Mouse (Mus musculus): ENCODE results near the gene U2af1l4. TPM values are rescaled to one million over a fixed set of nuclear protein-coding genes. Genes with fewer than 3 reads are reported as not detected.

U2af1l4 gene
- polyA plus RNA-seq, 1 experiment from 2014 or later = 99.0 TPM

DNA sequence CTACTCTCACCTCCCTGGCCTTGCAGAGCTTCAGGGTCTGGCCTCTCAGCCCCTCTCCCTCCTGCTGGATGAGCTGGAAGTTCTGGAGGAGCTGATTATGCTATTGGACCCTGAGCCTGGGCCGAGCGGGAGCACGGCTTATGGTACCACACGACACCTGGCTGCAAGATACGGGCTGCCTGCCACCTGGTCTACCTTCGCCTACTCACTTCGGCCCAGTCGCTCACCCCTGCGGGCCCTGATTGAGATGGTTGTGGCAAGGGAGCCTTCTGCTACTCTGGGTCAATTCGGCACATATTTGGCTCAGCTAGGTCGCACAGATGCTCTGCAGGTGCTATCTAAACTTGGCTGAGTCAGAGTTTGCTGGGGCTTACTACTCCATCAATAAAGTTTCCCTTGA is 4.5 kb downstream of the U2af1l4 start:
- H3K4me2 ChIP-seq = no peak overlapping the region
- H3K9ac ChIP-seq = no peak overlapping the region
- H3K36me3 ChIP-seq = peaks cover 69% of the 10 kb centered on the region
- H3K27ac ChIP-seq = no peak overlapping the region
- H3K9me3 ChIP-seq = no peaks in the 10 kb centered on the region
- H3K4me1 ChIP-seq = peaks cover 9% of the 10 kb centered on the region
- 85% methylated on average over 11 of the region's 11 CpGs for WGBS
- no peak for ATAC-seq (ENCODE audit: borderline replicate concordance, extremely low read depth, low FRiP score, low TSS enrichment)
- H3K27me3 ChIP-seq = no peaks in the 10 kb centered on the region
- H3K4me3 ChIP-seq = no peak overlapping the region

DNA sequence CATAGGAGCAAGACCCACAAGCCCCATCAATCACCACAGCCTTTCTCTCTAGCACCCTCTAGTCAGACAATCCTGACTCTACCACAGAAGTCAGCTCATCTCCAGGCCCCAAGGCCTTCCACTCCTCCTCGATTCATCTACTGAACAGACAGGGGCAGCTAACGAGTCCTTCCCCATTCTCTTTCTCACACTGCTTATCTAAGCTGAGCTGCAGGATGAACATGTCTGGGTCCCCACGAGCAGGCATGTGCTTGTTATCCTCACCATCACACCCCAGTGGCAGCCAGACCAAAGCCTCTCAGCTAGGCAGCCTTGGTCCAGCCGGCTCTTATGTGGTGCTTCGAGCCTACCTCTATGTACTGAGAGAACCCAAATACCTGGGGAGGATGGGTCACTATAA is 9.3 kb downstream of the U2af1l4 start:
- no peaks in the 10 kb centered on the region for H3K4me1 ChIP-seq
- ATAC-seq (ENCODE audit: borderline replicate concordance, extremely low read depth, low FRiP score, low TSS enrichment) = no peak
- H3K4me2 ChIP-seq = no peak overlapping the region
- H3K27ac ChIP-seq = no peak overlapping the region
- 89% methylated on average over 5 of the region's 5 CpGs for WGBS
- H3K27me3 ChIP-seq = no peaks in the 10 kb centered on the region
- H3K4me3 ChIP-seq = no peak overlapping the region
- peaks cover 95% of the 10 kb centered on the region for H3K36me3 ChIP-seq
- no peaks in the 10 kb centered on the region for H3K9me3 ChIP-seq
- no peak overlapping the region for H3K9ac ChIP-seq

DNA sequence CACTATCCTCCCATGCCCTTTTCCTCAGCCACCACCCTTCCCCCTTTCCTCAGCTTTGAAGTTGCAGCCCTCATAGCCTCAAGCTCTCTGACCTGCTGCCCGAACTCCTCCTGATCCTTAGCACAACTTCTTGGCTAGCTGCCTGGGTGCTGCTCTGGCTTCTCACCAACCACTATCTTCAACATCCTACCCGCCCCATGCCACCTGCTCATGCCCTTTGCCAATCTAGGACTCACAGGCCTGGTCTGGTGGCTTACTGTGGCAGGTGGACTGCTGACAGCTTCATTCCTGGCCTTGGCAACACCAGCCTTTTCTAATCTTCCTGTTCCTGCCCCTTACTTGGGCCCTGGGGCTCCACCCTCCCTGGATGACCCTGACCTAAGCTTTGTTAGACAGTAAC is 9.9 kb downstream of the U2af1l4 start:
- ATAC-seq (ENCODE audit: borderline replicate concordance, extremely low read depth, low FRiP score, low TSS enrichment) = no peak
- no peak overlapping the region for H3K4me3 ChIP-seq
- H3K36me3 ChIP-seq = peaks cover 98% of the 10 kb centered on the region
- H3K9ac ChIP-seq = no peak overlapping the region
- 73% methylated on average over 2 of the region's 2 CpGs for WGBS
- H3K27ac ChIP-seq = no peak overlapping the region
- no peaks in the 10 kb centered on the region for H3K27me3 ChIP-seq
- H3K4me1 ChIP-seq = no peaks in the 10 kb centered on the region
- no peak overlapping the region for H3K4me2 ChIP-seq
- H3K9me3 ChIP-seq = no peaks in the 10 kb centered on the region

DNA sequence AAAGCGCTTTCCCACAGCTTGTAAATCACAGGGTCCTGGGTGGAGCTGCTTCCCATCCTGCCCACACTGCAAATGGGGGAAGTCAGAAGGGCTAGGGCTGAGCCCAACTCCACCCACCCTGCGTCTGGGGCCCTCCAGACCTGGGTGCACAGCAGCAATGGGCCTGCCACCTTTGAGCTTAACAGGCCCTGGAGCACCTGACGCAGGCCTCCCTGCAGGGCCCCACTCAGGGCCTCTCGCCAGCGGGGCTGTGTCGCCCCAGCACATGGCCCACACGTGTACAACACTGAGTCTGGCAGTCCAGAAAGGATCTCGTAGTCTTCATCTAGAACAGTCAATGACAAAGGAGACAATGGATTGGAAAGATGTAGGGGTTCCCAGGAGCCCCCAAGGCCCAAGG is 16.8 kb downstream of the U2af1l4 start:
- Histone ChIP-seq H3K4me3 (no peak overlapping the region), H3K4me2 (no peak overlapping the region), H3K4me1 (no peaks in the 10 kb centered on the region), H3K27me3 (no peaks in the 10 kb centered on the region), H3K36me3 (peaks cover 99% of the 10 kb centered on the region), H3K9ac (no peak overlapping the region), H3K9me3 (no peaks in the 10 kb centered on the region), H3K27ac (no peak overlapping the region)
- ATAC-seq (ENCODE audit: borderline replicate concordance, extremely low read depth, low FRiP score, low TSS enrichment) = no peak
- 93% methylated on average over 8 of the region's 8 CpGs for WGBS

DNA sequence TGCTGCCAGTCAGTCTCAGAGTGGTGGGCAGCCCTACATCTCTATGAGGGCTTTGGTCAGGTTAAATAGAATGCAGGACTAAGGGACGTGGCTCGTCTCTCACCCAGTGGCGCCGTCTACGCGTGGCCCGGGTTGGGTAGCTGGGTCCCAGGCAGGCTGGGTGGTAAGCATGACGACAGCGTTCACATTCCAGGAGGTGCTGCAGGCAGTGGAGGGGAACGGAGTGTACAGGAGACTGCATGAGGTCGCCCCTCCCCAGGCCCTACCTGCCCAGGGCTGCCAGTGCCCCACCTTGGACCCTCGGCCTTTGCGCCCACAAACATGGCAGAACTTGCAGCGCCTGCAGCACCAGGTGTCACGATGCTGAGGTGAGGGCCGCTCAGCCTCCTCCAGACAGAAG is 18.4 kb downstream of the U2af1l4 start:
- Histone ChIP-seq H3K4me3 (no peak overlapping the region), H3K9ac (no peak overlapping the region), H3K27ac (no peak overlapping the region), H3K4me1 (peaks cover 1% of the 10 kb centered on the region; the same call in 1 of the 2 replicates), H3K27me3 (no peaks in the 10 kb centered on the region), H3K9me3 (no peaks in the 10 kb centered on the region), H3K4me2 (no peak overlapping the region), H3K36me3 (peaks cover 99% of the 10 kb centered on the region)
- WGBS = 93% methylated on average over 16 of the region's 16 CpGs
- ATAC-seq (ENCODE audit: borderline replicate concordance, extremely low read depth, low FRiP score, low TSS enrichment) = no peak

DNA sequence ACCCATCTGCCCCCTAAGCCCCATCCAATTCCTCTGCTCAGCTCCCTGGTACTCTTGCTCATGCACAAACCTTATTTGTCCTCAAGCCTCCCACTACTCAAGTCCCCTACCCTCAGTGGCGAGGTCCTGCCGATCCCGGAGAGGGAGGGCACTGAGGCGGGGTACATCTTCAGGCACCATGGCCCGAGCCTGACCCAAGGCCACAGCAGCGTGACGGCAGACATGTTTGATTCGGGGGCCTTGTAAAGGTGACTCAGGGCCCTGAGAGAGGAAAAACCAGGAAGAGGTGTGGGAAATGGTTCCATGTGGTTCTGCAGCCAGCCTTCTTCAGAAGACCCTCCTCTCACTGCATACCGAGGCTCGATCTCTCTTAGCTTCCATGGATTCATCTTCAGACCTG is 21.2 kb downstream of the U2af1l4 start:
- Histone ChIP-seq H3K27ac (no peak overlapping the region), H3K4me1 (peaks cover 12% of the 10 kb centered on the region), H3K36me3 (peaks cover 74% of the 10 kb centered on the region), H3K27me3 (no peaks in the 10 kb centered on the region), H3K4me3 (no peak overlapping the region), H3K4me2 (no peak overlapping the region), H3K9me3 (no peaks in the 10 kb centered on the region), H3K9ac (no peak overlapping the region)
- 91% methylated on average over 10 of the region's 10 CpGs for WGBS
- ATAC-seq (ENCODE audit: borderline replicate concordance, extremely low read depth, low FRiP score, low TSS enrichment) = no peak

DNA sequence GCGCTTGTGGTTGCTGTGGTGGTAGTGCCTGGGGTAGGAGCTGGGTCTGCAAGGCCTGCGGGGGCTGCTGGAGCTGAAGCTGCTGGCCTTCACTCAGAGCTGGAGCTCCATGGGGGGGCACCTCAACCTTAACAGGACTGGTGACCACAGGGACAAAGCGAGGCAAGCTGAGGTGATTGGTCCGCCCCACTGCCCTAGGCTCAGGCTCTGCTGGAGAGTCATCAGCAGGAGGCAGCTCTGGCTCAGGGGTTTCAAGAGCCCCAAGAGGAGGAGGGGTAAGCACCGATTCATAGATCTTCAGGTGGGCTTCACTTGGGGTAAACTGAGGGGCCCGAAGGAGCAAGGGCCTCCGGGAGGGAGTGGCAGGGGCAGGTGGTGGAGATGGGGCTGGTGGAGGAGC is 22.1 kb downstream of the U2af1l4 start:
- H3K4me3 ChIP-seq = no peak overlapping the region
- H3K4me1 ChIP-seq = peaks cover 18% of the 10 kb centered on the region
- H3K9me3 ChIP-seq = no peaks in the 10 kb centered on the region
- no peaks in the 10 kb centered on the region for H3K27me3 ChIP-seq
- no peak for ATAC-seq (ENCODE audit: borderline replicate concordance, extremely low read depth, low FRiP score, low TSS enrichment)
- no peak overlapping the region for H3K9ac ChIP-seq
- 95% methylated on average over 7 of the region's 7 CpGs for WGBS
- H3K27ac ChIP-seq = no peak overlapping the region
- H3K36me3 ChIP-seq = peaks cover 66% of the 10 kb centered on the region
- H3K4me2 ChIP-seq = no peak overlapping the region

DNA sequence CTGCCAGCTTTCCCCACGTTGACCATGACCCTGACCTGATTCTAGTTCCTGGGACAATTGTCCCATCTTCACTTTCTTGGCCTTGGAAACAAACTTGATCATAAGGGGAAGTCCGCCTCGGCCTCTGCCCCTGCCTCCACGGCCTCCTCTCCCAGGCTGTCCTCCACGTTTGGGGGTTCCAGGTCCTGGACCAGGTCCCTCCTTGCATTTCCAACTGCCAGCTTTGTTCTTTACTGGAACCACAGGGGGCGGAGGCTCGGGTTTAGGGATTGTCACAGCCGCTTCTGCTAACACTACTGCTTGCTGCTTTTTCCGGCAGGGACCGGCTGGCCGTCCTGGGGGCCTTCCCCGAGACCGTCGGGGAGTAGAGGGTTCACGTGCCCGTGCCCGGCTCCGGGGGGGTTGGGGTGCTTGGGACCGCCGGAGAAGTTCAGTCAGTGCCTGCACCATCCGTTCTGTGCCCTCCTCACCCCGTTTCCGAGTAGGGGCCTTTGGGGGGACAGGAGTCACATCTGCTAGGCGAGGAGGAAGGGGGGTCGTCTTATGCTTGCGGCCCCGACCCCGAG is 23.4 kb downstream of the U2af1l4 start:
- Histone ChIP-seq H3K27ac (no peak overlapping the region), H3K27me3 (no peaks in the 10 kb centered on the region), H3K4me2 (peak overlapping the region; percentile 80; the same call in 1 of the 2 replicates), H3K4me1 (peaks cover 18% of the 10 kb centered on the region), H3K4me3 (peak overlapping the region; percentile 99), H3K36me3 (peaks cover 53% of the 10 kb centered on the region), H3K9me3 (no peaks in the 10 kb centered on the region), H3K9ac (no peak overlapping the region)
- ATAC-seq (ENCODE audit: borderline replicate concordance, extremely low read depth, low FRiP score, low TSS enrichment) = no peak
- 91% methylated on average over 28 of the region's 28 CpGs for WGBS

DNA sequence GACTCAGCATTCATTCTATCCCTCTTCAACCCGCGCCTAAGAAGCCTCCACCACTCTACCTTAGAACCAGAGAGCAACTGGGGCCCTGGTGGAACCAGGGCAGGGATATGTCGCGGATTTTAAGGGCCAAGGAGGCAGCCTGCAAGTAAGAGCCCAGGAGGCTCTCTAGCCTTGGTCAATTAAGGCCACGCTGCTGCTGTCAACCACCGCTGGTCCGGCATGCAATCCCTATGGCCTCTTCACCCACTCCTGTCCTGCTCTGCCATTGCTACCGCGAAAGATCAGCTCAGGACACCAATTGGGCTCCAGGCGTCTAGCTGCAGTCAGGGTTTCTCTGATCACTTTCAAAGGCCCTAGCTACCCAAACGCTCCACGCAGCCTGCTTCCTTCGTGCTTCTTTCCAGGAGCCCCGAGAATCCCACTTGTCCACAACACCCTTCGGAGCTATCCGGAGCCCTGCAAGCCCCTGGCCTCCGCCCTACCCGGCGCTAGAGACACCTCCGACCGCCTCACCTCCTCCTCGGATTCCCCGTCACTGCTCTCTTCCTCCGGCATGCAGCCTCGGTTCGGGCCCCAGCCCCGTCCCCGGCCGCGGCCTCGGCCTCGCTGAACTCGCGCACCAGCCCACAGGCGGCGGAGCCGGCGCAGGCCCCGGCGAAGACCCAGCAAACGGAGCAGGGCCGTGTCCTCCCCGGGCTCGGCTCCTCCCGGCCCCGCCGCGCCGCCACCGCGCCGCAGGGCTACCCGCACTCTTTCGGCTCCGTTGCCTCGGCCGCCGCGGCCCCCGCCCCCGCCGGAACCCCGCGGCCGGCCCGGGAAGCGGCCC is 25.0 kb downstream of the U2af1l4 start:
- peak overlapping the region; percentile 95 for H3K9ac ChIP-seq
- peak overlapping the region; percentile 94 for H3K27ac ChIP-seq
- peaks cover 38% of the 10 kb centered on the region for H3K36me3 ChIP-seq
- WGBS = 1% methylated on average over 67 of the region's 67 CpGs
- H3K4me1 ChIP-seq = peaks cover 18% of the 10 kb centered on the region
- peak; percentile 33 for ATAC-seq (ENCODE audit: borderline replicate concordance, extremely low read depth, low FRiP score, low TSS enrichment)
- H3K4me2 ChIP-seq = peak overlapping the region; percentile 80
- no peaks in the 10 kb centered on the region for H3K27me3 ChIP-seq
- H3K9me3 ChIP-seq = no peaks in the 10 kb centered on the region
- peak overlapping the region; percentile 99 for H3K4me3 ChIP-seq

DNA sequence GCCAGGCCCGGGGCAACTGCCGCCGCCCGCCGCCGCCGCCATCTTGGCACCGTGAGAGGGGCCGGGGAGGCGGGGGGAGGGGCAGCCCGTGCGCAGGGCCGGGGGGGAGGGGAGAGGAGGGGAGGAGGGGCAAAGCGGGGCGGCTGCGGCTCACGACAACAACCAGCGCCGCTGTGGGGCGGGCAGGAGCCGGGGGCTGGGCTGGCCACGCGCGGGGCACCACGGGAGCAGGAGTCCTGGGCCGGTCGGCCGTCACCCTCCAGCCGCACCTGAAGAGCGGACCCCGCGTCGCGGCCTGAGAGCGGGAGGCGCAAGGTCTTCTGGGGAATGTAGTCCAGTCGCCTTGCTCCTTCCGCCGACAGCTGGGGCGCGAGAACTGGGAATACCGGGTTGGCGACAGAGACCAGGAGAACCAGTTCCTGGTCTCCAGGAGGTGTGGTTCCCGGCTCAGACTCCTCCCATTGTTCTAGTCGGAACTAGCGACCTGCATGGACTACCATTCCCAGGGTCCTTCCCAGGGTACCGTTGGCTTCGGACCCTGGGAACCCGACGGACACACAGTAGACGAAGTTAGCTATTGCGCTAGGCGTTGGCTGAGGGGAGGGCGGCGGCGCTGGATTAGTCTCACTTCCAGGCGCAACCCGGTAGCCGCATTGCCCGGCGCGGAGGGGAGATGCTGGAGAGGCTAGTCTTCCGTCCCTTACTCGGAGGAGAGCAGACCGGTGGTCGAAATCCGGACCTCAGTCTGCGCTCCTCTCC is 25.8 kb downstream of the U2af1l4 start, which contains the start of gene Kmt2b:
TSS of gene Kmt2b (minus strand) at position 51 of the 759 bp plus-strand sequence.
- Histone ChIP-seq H3K27me3 (no peaks in the 10 kb centered on the region), H3K9me3 (no peaks in the 10 kb centered on the region), H3K27ac (peak within 1 kb of the TSS; percentile 94), H3K4me3 (peak within 1 kb of the TSS; percentile 99), H3K4me1 (peaks cover 18% of the 10 kb centered on the region), H3K9ac (peak within 1 kb of the TSS; percentile 95), H3K36me3 (peaks cover 30% of the 10 kb centered on the region), H3K4me2 (peak within 1 kb of the TSS; percentile 80)
- peak; percentile 96 for ATAC-seq (ENCODE audit: borderline replicate concordance, extremely low read depth, low FRiP score, low TSS enrichment)
- WGBS = under 1% methylated on average over 54 of the region's 68 CpGs

DNA sequence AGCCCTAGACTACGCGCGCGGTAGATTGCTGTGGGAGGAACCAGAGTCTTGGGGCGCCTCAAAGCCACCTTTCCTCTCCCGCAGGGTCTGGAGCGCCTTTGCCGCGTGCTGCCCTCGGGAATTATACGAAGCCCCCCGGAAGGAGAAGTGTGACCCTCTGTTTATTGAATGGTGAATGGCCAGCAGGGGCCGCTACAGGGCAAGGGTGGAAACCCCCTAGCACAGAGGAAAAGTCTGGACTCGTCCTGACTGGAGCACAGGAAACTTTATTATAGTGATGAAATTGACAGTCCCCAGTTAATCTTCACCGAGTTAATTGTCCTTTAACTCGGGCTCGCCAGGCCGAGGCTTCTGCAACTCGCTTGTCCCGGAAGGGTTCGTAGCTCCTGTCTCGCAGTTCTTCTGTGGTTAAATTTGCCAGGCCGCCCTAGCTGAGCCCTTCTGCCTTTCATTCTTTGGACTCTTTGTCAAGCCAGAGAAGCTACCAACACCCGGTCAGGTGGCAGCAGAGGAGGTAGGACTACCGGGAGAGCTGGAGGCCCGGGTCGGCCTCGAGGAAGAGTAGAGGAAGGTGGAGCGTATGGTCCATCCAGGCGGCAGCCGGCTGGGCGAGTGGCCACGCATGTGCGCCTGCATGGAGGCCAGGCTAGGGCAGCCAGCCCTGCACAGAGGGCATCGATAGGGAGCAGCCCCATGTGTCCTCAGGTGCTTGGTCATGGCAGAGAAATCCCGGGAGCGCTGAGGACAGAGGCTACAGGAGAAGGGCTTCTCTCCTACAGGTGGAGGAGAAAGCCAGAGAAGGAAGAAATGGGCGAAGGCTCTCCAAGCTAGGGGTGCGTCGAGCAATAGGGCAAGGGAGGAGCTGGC is 26.6 kb downstream of the U2af1l4 start:
- H3K4me2 ChIP-seq = peak overlapping the region; percentile 80
- 20% methylated on average over 39 of the region's 40 CpGs for WGBS

More for the DNA sequence above, 26.6 kb downstream of the U2af1l4 start:
- Histone ChIP-seq H3K4me1 (peaks cover 18% of the 10 kb centered on the region), H3K9ac (peak overlapping the region; percentile 95), H3K36me3 (peaks cover 21% of the 10 kb centered on the region), H3K27ac (peak overlapping the region; percentile 94), H3K4me3 (peak overlapping the region; percentile 99), H3K27me3 (no peaks in the 10 kb centered on the region), H3K9me3 (no peaks in the 10 kb centered on the region)
- peak; percentile 55; the same call in 1 of the 2 replicates for ATAC-seq (ENCODE audit: borderline replicate concordance, extremely low read depth, low FRiP score, low TSS enrichment)
